Mouse (Mus musculus) kidney, postnatal 0 days (tissue): ENCODE results near the gene Nudt5. TPM values are rescaled to one million over a fixed set of nuclear protein-coding genes. Genes with fewer than 3 reads are reported as not detected.

ENCODE experiments used
- ATAC-seq: fragments of 200-750 bp; cut with Nextera tagmentation; replicated peaks from 2 replicates; pipeline ENCODE4 v1.8.0; 2017; ENCODE audit warnings: low read depth, moderate number of reproducible peaks, moderate TSS enrichment, moderate library complexity; ENCODE audit not compliant: low FRiP score
- DNase-seq: peaks from one replicate; pipeline ENCODE4 v3.0.0-alpha.2; 2016; ENCODE audit warnings: low spot score
- H3K27ac ChIP-seq: fragments of 300-500 bp; sonication (generic); 2 replicates; pipeline ENCODE4 v1.5.1; 2014; ENCODE audit warnings: mild to moderate bottlenecking
- H3K27me3 ChIP-seq: fragments of 300-500 bp; sonication (generic); 2 replicates; pipeline ENCODE4 v1.6.1; 2014; ENCODE audit warnings: low read length, mixed read lengths; ENCODE audit not compliant: insufficient read depth
- H3K36me3 ChIP-seq: fragments of 300-500 bp; sonication (generic); 2 replicates; pipeline ENCODE4 v1.6.1; 2014; ENCODE audit warnings: low read length, mixed read lengths; ENCODE audit not compliant: insufficient read depth
- H3K4me1 ChIP-seq: fragments of 300-500 bp; sonication (generic); replicated peaks from 2 replicates; pipeline ENCODE4 v1.6.1; 2014; ENCODE audit warnings: antibody characterized with exemption, low read length, mixed read lengths; ENCODE audit not compliant: insufficient read depth
- H3K4me2 ChIP-seq: fragments of 300-500 bp; sonication (generic); 2 replicates; pipeline ENCODE4 v1.6.1; 2014; ENCODE audit warnings: mild to moderate bottlenecking, low read length, moderate library complexity, mixed read lengths
- H3K4me3 ChIP-seq: fragments of 300-500 bp; sonication (generic); replicated peaks from 2 replicates; pipeline ENCODE4 v1.5.1; 2014; ENCODE audit warnings: low read depth, low read length
- H3K9ac ChIP-seq: fragments of 300-500 bp; sonication (generic); 2 replicates; pipeline ENCODE4 v1.6.1; 2014; ENCODE audit warnings: low read depth, low read length
- H3K9me3 ChIP-seq: fragments of 300-500 bp; sonication (generic); replicated peaks from 2 replicates; pipeline ENCODE4 v1.6.1; 2016; ENCODE audit warnings: low read length, inconsistent platforms, mixed read lengths
- CTCF ChIP-seq: IDR thresholded peaks from 2 replicates; pipeline ENCODE4 v1.5.1; 2016; ENCODE audit warnings: antibody characterized with exemption, low read depth, mild to moderate bottlenecking, moderate library complexity
- WGBS: fragments of 180-500 bp; shearing (Covaris S2); extraction: QIAGEN DNeasy Blood & Tissue Kit; methylation state at CpG from one replicate; pipeline ENCODE4 v1.1.7; 2014; 5-methylcytosine and 5-hydroxymethylcytosine counted together
- polyA plus RNA-seq: library from polyadenylated mRNA; unstranded; fragments of >200 nt; fragmentation: Nextera tagmentation; extraction: Ambion mirVana; gene quantifications from 2 replicates; pipeline ENCODE4 v1.2.1, GENCODE M21; 2015

Gene Nudt5
- polyA plus RNA-seq, 1 experiment from 2014 or later = 40.8 TPM

DNA sequence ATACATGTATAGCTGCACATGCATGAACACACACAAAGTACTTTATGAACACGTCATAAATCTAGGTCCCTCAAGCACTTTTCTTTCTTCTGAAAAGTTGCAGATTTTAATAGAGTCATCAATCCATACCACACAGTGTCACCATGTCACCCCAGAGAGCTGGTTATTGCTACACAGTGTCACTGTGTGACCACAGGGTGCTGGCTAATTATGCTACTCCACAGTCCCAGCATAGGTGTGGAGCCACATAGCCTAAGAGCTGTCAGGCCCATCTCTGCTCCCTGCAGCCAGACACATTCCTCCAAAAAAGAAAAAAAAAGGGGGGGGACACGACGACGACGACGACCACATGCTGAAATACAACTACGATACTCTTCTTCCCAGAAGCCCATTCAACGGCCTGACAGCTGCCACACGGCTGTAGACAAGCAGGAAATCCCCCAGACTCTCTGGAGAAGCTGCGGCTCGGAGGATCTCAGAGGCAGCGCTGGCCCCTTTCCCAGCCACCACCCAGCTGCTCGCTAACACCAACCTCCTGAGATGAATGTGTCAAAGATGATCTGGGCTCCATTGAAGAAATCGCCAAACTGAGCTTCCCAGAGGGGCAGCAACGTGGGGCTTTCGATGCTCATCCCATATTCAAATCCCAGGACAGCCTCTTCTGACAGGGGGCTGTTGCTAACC is 66.6 kb downstream of the Nudt5 start:
- 67% methylated on average over 16 of the region's 16 CpGs for WGBS
- no peak overlapping the region for H3K9ac ChIP-seq
- H3K27me3 ChIP-seq = no peaks in the 10 kb centered on the region
- H3K36me3 ChIP-seq = 0 out of 2 replicates have a peak, but pooled peaks cover 4% of the 10 kb centered on the region
- no peak for DNase-seq
- TF ChIP-seq CTCF = no peak
- H3K4me2 ChIP-seq = no peak overlapping the region
- no peak overlapping the region for H3K4me3 ChIP-seq
- no peak for ATAC-seq
- H3K4me1 ChIP-seq = no peaks in the 10 kb centered on the region
- H3K27ac ChIP-seq = no peak overlapping the region
- no peaks in the 10 kb centered on the region for H3K9me3 ChIP-seq

Other genes with a start within 250 kb of the Nudt5 start
- gene Camk1d, start 130.5 kb upstream of the Nudt5 start, polyA plus RNA-seq = 1.2 and 1.5 TPM in 2 replicates
- 208 and 220 TPM in 2 replicates for gene Cdc123, start 145 bp downstream of the Nudt5 start, polyA plus RNA-seq
- gene Gm13199, start 17.9 kb downstream of the Nudt5 start, polyA plus RNA-seq = 0.75 and 0.98 TPM in 2 replicates
- gene Sec61a2, start 50.4 kb downstream of the Nudt5 start, polyA plus RNA-seq = 36.6 and 43.2 TPM in 2 replicates
- 1.8 and 2.2 TPM in 2 replicates for gene Dhtkd1, start 97.8 kb downstream of the Nudt5 start, polyA plus RNA-seq
- 7.3 and 8.0 TPM in 2 replicates for gene Upf2, start 106.5 kb downstream of the Nudt5 start, polyA plus RNA-seq